Mouse (Mus musculus) lung, adult 2 months (tissue): ENCODE measurements at regions not wholly inside any gene's neighbourhood (a gene's known extent, or its start where the extent isn't known, plus 50 kb on each side); places are given as distances from the start of the nearest gene placed in this dataset.

ENCODE experiments used
- DNase-seq: peaks from one replicate; pipeline ENCODE4 v3.0.0; 2022
- H3K4me1 ChIP-seq: fragments of 200-500 bp; 2 replicates; pipeline ENCODE4 v1.6.1; 2011; ENCODE audit warnings: low read length; ENCODE audit not compliant: control insufficient read depth, insufficient read depth
- H3K4me3 ChIP-seq: fragments of 200-500 bp; replicated peaks from 2 replicates; pipeline ENCODE3; 2011; ENCODE audit warnings: low read depth, mild to moderate bottlenecking, control low read depth, low read length; ENCODE audit errors: extremely low read depth
- CTCF ChIP-seq: fragments of 200-500 bp; IDR thresholded peaks from 2 replicates; pipeline ENCODE4 v1.5.1; 2011; ENCODE audit warnings: mild to moderate bottlenecking, low read length, control low read depth; ENCODE audit not compliant: insufficient read depth
- POLR2A ChIP-seq: fragments of 200-500 bp; IDR thresholded peaks from 2 replicates; pipeline ENCODE4 v1.6.1; 2011; ENCODE audit warnings: low read depth, mild to moderate bottlenecking, control low read depth, low read length, borderline replicate concordance; ENCODE audit errors: extremely low read depth
- WGBS: fragments of 180-500 bp; shearing (Covaris S2); methylation state at CpG from one replicate; pipeline ENCODE4 v1.1.7; 2018; 5-methylcytosine and 5-hydroxymethylcytosine counted together

DNA sequence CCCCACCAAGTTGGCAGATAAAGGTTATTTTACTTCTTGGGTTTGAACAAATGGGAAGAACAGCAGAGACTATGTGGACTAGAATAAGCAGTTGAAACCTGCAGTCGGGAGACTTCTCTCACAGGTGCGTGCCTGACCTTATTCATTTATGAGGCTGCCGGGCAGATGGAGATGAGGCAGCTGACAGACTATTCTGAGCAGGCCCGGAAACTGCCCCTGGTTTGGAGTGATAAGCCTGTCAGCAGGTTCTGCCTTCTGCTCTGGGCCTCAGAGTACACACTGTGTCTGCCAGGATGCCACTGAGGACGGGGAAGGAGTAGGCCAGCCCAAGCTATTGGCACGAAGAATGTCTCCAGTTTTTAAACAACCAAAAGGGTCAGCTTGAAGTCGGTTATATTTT lies 144.4 kb downstream of the Med10 start:
- Histone ChIP-seq H3K4me1 (no peaks in the 10 kb centered on the region), H3K4me3 (no peak overlapping the region)
- DNase-seq: no peak
- 66% methylated on average over 7 of the region's 7 CpGs for WGBS
- TF ChIP-seq CTCF: no peak
- no peak for TF ChIP-seq POLR2A

DNA sequence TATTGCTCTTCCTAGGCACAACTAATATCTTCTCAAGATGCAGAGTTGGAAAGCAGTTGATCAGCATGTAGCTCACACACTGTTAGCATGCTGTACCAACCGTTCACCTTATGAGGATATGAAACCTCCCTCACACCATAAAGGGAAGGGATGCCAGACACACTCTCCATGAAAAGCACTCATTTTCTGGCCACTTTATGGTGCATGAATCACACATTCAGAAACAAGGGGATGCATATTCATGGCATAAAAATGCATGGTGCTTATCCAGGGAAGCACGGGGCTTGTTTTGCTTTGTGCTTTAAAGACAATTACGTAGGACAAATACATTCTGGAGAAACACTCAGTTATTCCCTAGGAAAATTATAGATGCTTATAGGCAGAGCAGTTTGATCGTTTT lies 149.9 kb downstream of the Med10 start:
- no peak for DNase-seq
- Histone ChIP-seq H3K4me1 (no peaks in the 10 kb centered on the region), H3K4me3 (no peak overlapping the region)
- TF ChIP-seq POLR2A (no peak), CTCF (no peak)
- WGBS: 75% methylated on average over 4 of the region's 4 CpGs

DNA sequence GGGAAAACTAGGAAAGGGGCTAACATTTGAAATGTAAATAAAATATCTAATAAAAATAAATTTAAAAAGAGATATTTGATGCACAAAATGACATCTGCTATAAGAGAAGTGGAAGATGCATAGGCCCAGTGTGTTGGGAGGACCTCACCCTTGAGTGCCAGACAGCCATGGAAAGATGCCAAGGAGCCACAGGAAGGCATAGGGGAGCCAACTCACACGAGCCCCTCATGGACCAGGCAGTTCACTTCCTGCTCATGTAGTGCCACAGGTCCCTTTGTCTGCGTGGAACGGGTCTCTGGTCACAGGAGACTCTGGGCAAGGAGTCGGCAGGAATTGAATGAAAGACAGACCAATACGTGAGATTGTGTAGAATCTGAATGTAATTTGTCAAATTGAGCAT lies 152.0 kb downstream of the Med10 start:
- no peak for DNase-seq
- 59% methylated on average over 5 of the region's 5 CpGs for WGBS
- H3K4me1 ChIP-seq: no peaks in the 10 kb centered on the region
- H3K4me3 ChIP-seq: no peak overlapping the region
- TF ChIP-seq POLR2A (no peak), CTCF (no peak)

DNA sequence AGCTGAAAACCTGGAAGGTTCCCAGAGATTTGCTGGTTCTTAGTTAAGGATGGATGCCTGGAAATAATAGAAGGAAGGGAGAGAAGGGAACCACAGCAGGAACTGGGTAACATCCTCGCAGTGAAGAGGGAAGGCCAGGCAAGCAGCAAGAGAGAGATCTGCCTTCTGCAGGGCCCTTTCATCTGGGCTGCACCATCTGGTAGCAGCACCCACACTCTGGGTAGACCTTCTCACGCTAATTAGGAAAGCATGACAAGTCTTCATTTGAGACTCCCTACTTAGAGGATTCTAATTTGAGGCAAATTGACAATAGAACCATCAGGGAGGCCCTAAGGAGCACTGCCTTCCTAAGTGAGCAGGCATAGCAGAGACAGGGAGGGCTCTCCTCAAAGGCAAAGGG lies 153.3 kb downstream of the Med10 start:
- Histone ChIP-seq H3K4me1 (no peaks in the 10 kb centered on the region), H3K4me3 (no peak overlapping the region)
- 62% methylated on average over 2 of the region's 2 CpGs for whole genome bisulfite sequencing
- DNase-seq: no peak
- TF ChIP-seq POLR2A: no peak
- no peak for TF ChIP-seq CTCF

DNA sequence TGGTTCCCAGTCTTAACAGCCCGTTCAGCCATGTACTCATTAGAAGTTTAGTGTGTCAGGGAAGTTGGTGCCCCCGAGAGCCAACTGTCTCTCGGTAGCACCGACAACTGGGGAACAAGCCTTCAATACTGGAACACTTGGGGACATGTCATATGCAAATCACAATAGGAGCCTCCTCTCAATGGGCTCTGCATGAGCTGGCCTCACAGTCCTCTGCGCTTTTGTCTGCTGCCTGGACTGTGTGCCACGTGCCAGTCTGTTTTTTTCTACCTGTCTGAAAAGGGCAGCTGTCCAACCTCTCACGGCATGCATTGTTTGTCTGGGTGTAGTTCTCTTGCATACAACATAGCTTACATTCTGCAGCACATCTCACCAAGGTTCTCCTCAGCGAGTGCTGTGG lies 161.7 kb downstream of the Med10 start:
- TF ChIP-seq POLR2A: no peak
- TF ChIP-seq CTCF: no peak
- 84% methylated on average over 8 of the region's 8 CpGs for WGBS
- no peak overlapping the region for H3K4me3 ChIP-seq
- no peaks in the 10 kb centered on the region for H3K4me1 ChIP-seq
- DNase-seq: no peak

DNA sequence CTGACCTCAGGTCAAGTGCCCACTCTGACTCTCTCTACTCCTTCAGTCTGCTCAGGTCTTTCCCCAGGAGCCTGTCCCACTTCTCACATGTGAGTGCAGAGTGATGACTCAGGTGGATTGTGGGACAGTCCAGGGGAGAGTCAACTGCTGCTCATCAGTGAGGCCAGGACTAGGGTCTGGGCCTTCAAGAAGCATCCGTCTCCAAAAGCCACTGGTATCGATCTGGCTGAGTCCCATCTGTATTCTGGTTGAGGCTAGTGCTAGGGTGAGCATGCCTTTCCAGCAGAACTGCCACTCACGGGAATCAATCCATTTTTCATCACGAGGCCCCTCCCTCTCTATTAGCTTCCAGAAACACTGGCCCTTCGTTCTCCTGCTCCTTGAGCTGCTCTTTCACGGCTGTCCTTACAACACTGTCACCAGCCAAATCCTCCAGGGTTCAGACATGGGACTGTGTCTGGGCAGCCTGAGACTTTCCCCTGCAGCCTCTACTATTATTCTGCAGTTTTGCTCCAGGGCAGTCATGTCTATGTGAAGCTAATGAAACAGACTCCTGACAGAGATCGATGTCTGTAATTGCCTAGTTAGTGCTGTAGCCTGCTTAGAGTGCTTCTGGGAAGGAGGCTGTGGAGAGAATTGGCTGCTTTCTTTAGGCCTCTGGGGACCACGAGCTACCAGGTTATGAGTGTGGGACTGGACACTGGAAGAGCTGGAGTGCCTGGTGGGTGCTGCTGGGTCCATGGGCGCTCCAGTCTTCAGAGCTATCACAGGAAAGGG lies 169.3 kb downstream of the Med10 start:
- TF ChIP-seq CTCF (no peak), POLR2A (no peak)
- Histone ChIP-seq H3K4me1 (no peaks in the 10 kb centered on the region), H3K4me3 (no peak overlapping the region)
- 75% methylated on average over 9 of the region's 9 CpGs for WGBS
- DNase-seq: no peak

DNA sequence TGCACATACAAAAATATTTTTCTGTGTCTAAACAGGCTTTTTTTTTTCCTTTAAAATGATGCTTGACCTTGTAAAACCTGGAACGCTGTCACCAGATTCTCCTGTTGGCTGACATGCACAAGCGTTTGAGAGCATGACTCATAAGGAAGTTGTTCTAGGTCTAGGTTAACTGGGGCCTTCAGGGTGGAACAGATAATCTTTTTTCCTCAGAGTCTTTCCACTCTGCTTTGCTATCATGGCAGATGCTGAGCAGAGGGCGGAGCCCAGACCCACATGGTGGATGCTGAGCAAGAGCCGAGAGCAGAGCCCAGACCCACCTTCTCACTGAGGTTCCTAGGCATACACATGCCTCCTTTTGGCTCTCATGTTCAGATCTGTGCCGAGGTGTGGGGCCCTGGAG lies 172.6 kb downstream of the Med10 start:
- DNase-seq: no peak
- WGBS: 66% methylated on average over 5 of the region's 5 CpGs
- TF ChIP-seq CTCF (no peak), POLR2A (no peak)
- no peaks in the 10 kb centered on the region for H3K4me1 ChIP-seq
- no peak overlapping the region for H3K4me3 ChIP-seq

DNA sequence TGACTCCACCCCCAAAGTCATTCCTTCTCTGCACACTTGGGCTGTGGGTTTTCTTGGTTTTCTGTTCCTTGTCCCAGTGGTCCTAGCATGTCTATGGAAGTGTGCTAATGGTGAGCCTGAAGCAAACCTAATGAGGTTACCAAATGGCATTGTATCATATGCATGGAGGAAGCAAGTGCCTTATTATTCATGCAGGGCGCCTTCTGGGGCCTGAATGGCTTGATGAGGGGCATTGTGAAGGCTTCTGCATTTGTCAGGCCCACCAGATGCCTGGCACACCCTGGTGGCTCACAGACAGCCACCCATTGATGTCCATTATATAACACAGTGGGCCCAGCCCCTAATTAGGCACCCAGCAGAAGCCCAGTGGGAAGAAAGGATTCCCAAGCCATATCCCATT lies 182.0 kb downstream of the Med10 start:
- no peak for TF ChIP-seq POLR2A
- WGBS: 48% methylated on average over 1 of the region's 1 CpGs
- no peak for DNase-seq
- Histone ChIP-seq H3K4me1 (no peaks in the 10 kb centered on the region), H3K4me3 (no peak overlapping the region)

DNA sequence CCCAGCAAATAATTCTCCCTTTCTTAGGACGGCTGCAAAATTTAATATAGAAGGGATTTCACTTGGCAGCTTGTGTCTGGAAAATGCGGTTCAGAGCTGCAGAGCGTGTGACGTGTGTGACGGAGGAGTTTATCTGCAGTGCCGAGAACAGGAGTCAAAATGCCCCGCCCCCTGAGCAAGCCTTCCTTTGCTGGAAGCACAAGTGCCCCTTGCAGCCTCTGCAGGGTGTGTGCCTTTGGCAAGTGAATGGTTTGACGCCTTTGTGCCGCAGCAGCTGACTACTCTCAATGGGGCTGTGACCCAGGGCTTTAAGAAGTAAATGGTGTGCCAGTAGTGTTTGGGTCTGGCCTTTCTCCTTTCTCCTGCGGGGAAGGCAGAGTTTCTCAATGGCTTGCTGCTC lies 185.0 kb downstream of the Med10 start:
- 17% methylated on average over 10 of the region's 10 CpGs for WGBS
- no peak overlapping the region for H3K4me3 ChIP-seq
- no peak for TF ChIP-seq POLR2A
- TF ChIP-seq CTCF: no peak
- H3K4me1 ChIP-seq: no peaks in the 10 kb centered on the region
- no peak for DNase-seq

DNA sequence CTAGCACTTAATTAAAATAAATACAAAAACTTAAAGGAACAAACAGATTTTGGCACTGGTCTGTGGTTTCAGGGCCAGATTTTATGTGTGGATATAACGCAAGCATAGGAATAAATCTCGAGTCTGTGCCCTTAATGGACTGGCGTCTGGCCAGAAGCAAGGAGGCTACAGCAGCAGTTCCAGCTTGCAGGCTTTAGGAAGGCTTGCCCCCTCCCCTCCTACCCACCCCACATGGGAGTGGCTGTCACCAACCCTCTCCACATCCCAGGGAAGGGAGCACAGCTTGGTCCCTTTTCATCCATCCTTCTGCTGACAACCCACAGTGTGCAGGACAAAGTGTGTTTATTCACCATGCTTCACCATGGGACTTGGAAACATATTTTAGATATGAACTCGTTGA lies 186.1 kb downstream of the Med10 start:
- 30% methylated on average over 4 of the region's 4 CpGs for WGBS
- DNase-seq: no peak
- no peaks in the 10 kb centered on the region for H3K4me1 ChIP-seq
- TF ChIP-seq CTCF (no peak), POLR2A (no peak)
- no peak overlapping the region for H3K4me3 ChIP-seq
